Mouse (Mus musculus) CH12.LX (cell line): ENCODE measurements around the gene Zswim1. TPM values are rescaled to one million over a fixed set of nuclear protein-coding genes. Genes with fewer than 3 reads are reported as not detected.
A peak's percentile ranks its signal among the peaks of the same experiment; 100 is the strongest.

Source experiments
- DNase-seq: peaks from one replicate; pipeline ENCODE4 v3.0.0-alpha.2; 2013; ENCODE audit errors: extremely low read depth
- H3K27ac ChIP-seq: 2 replicates; pipeline ENCODE4 v1.5.1; 2012; ENCODE audit warnings: low read depth, mild to moderate bottlenecking, control low read depth, moderate library complexity; ENCODE audit not compliant: insufficient read depth
- H3K27me3 ChIP-seq: replicated peaks from 2 replicates; pipeline ENCODE3; 2012; ENCODE audit warnings: inconsistent platforms
- H3K36me3 ChIP-seq, 2 experiments: replicated peaks in 1 of 2; 2 replicates each; pipeline versions ENCODE3 to v1.6.1; 2012; ENCODE audit warnings: inconsistent platforms in 1 of 2, low read length in 1 of 2, mild to moderate bottlenecking in 1 of 2, mixed read lengths in 1 of 2, moderate library complexity in 1 of 2; ENCODE audit not compliant: control insufficient read depth in 1 of 2, insufficient read depth in 1 of 2
- H3K4me1 ChIP-seq, 2 experiments: 2 replicates each; pipeline ENCODE4 v1.6.1; 2012; ENCODE audit warnings: inconsistent platforms in 1 of 2, moderate library complexity in 1 of 2; ENCODE audit not compliant: insufficient read depth in 2 of 2, control insufficient read depth in 1 of 2
- H3K4me2 ChIP-seq: 2 replicates; pipeline ENCODE4 v1.6.1; 2012; ENCODE audit warnings: low read depth, mild to moderate bottlenecking, control low read depth; ENCODE audit not compliant: poor library complexity, insufficient read depth, severe bottlenecking
- H3K4me3 ChIP-seq, 3 experiments: fragments of 150-350 bp in 1 of 3; sonication (generic) in 1 of 3; replicated peaks in 1 of 3; 2 replicates each; pipeline versions ENCODE3 to v1.5.1; 2011 to 2012; ENCODE audit warnings: low read depth in 2 of 3, low read length in 2 of 3, mild to moderate bottlenecking in 2 of 3, moderate library complexity in 2 of 3, control low read depth in 1 of 3, improper control_type of control experiment in 1 of 3, inconsistent platforms in 1 of 3, mixed read lengths in 1 of 3; ENCODE audit not compliant: poor library complexity in 1 of 3
- H3K79me2 ChIP-seq: replicated peaks from 2 replicates; pipeline ENCODE4 v1.6.1; 2012; ENCODE audit warnings: mild to moderate bottlenecking, moderate library complexity; ENCODE audit not compliant: control insufficient read depth, poor library complexity, insufficient read depth, severe bottlenecking; ENCODE audit errors: extremely low read depth
- H3K9ac ChIP-seq: 2 replicates; pipeline ENCODE4 v1.6.1; 2012; ENCODE audit warnings: low read depth, mild to moderate bottlenecking, control low read depth, moderate library complexity; ENCODE audit not compliant: insufficient read depth
- H3K9me3 ChIP-seq: replicated peaks from 2 replicates; pipeline ENCODE3; 2012; ENCODE audit warnings: low read length, inconsistent platforms, mixed read lengths
- CHD1 ChIP-seq: IDR thresholded peaks from 2 replicates; pipeline ENCODE4 v1.6.1; 2012; ENCODE audit warnings: low read depth, low read length, improper control_type of control experiment, inconsistent platforms
- CTCF ChIP-seq, 2 experiments: IDR thresholded peaks in 1 of 2; conservative IDR thresholded peaks in 1 of 2; 2 replicates each; pipeline ENCODE4 v1.5.1; 2011 to 2012; ENCODE audit warnings: low read depth in 2 of 2, low read length in 2 of 2, improper control_type of control experiment in 1 of 2, inconsistent platforms in 1 of 2, mild to moderate bottlenecking in 1 of 2, moderate library complexity in 1 of 2
- E2F4 ChIP-seq: IDR thresholded peaks from 2 replicates; pipeline ENCODE4 v1.6.1; 2011; ENCODE audit warnings: low read depth, low read length, improper control_type of control experiment; ENCODE audit not compliant: insufficient replicate concordance
- GABPA ChIP-seq: IDR thresholded peaks from 2 replicates; pipeline ENCODE4 v1.6.1; 2012; ENCODE audit warnings: low read depth, low read length, improper control_type of control experiment, inconsistent platforms; ENCODE audit not compliant: insufficient replicate concordance
- MAX ChIP-seq: IDR thresholded peaks from 2 replicates; pipeline ENCODE4 v1.6.1; 2011; ENCODE audit warnings: low read length, improper control_type of control experiment
- MXI1 ChIP-seq: IDR thresholded peaks from 2 replicates; pipeline ENCODE4 v1.6.1; 2011; ENCODE audit warnings: mild to moderate bottlenecking, low read depth, low read length, improper control_type of control experiment
- MYC ChIP-seq: IDR thresholded peaks from 2 replicates; pipeline ENCODE4 v1.6.1; 2011; ENCODE audit warnings: low read depth, mild to moderate bottlenecking, improper control_type of control experiment, low read length
- PAX5 ChIP-seq: IDR thresholded peaks from 2 replicates; pipeline ENCODE4 v1.6.1; 2012; ENCODE audit warnings: low read length, inconsistent platforms, mixed read lengths
- RAD21 ChIP-seq: IDR thresholded peaks from 2 replicates; pipeline ENCODE4 v1.6.1; 2011; ENCODE audit warnings: low read depth, mild to moderate bottlenecking, low read length, improper control_type of control experiment, moderate library complexity
- SMC3 ChIP-seq: IDR thresholded peaks from 2 replicates; pipeline ENCODE4 v1.6.1; 2011; ENCODE audit warnings: low read depth, low read length, improper control_type of control experiment
- TBP ChIP-seq: conservative IDR thresholded peaks from 2 replicates; pipeline ENCODE4 v1.6.1; 2011; ENCODE audit warnings: low read depth, low read length, improper control_type of control experiment
- USF2 ChIP-seq: conservative IDR thresholded peaks from 2 replicates; pipeline ENCODE4 v1.6.1; 2011; ENCODE audit warnings: low read depth, low read length, improper control_type of control experiment
- dilution Hi-C: fragments of 300-500 bp; cut with MboI; formaldehyde crosslinking; loops from 2 replicates; pipeline ENCODE4 v1.14.3; 2020; ENCODE audit warnings: low sequenced_read_pairs; ENCODE audit not compliant: extremely low pct_unique_long_range_greater_than_20kb, extremely low pct_ligation_motif_present
- in situ Hi-C: fragments of 300-500 bp; cut with MboI; formaldehyde crosslinking; loops from 3 replicates; pipeline ENCODE4 v1.14.3; 2019; ENCODE audit warnings: low sequenced_read_pairs, low pct_ligation_motif_present, low pct_unique_long_range_greater_than_20kb, mixed read lengths
- polyA plus RNA-seq: library from polyadenylated mRNA; unstranded; fragments of >175 nt; gene quantifications from 2 replicates; pipeline ENCODE4 v1.2.1, GENCODE M21; 2012; ENCODE audit warnings: low read depth; ENCODE audit not compliant: insufficient read length
- total RNA-seq, 2 experiments: library from RNA; depleted of rRNA; stranded (reverse); fragments of 300-350 nt in 1 of 2; fragments of >200 nt in 1 of 2; gene quantifications; 2 replicates each; pipeline ENCODE4 v1.2.3; 2012 to 2014

Zswim1 gene
- total and polyA plus RNA-seq, 3 experiments: 5.3 to 13.8 (median 9.5) TPM

GRCm38 (mm10) chr2:164783926-164784581, 38.4 kb upstream of the Zswim1 start:
- dilution Hi-C loops: no loop called here
- Histone ChIP-seq H3K79me2 (no peaks in the 10 kb centered on the region), H3K27me3 (peaks cover 43% of the 10 kb centered on the region), H3K4me1 (peaks cover 7 to 17% of the 10 kb centered on the region in 2 experiments), H3K9me3 (no peaks in the 10 kb centered on the region), H3K4me3 (no peak overlapping the region), H3K27ac (no peak overlapping the region), H3K4me2 (no peak overlapping the region), H3K9ac (no peak overlapping the region), H3K36me3 (peaks cover 0 to 11% of the 10 kb centered on the region in 2 experiments)
- in situ Hi-C loops: no loop called here
- DNase-seq: peak; percentile 55
- TF ChIP-seq MYC (peak; percentile 24; the same call in 1 of the 2 replicates), USF2 (no peak), SMC3 (peak; percentile 34; the same call in 1 of the 2 replicates), CHD1 (no peak), MAX (0 out of 2 replicates have a peak, but pooled peaks have one; percentile 26), CTCF (conservative IDR thresholded peaks at IDR 0.05 in 1 of 2, IDR thresholded peaks at IDR 0.05 in 1 of 2; ENCODE audit: low read depth in 2 of 2, low read length in 2 of 2) (peak in 1 of 2 experiments; percentile 66; a peak in 3 of 4 replicates), TBP (no peak), E2F4 (no peak), RAD21 (peak; percentile 36), GABPA (no peak), PAX5 (no peak)

- H3K9ac ChIP-seq: peak overlapping the region; percentile 63
- no peaks in the 10 kb centered on the region for H3K9me3 ChIP-seq
- in situ Hi-C loops: no loop called here
- peaks cover 0 to 14% of the 10 kb centered on the region in 2 experiments for H3K36me3 ChIP-seq
- no peak for DNase-seq
- no peak for TF ChIP-seq MXI1
- 0 out of 2 replicates have a peak, but pooled peaks have one; percentile 15 for TF ChIP-seq TBP
- H3K4me2 ChIP-seq: peak overlapping the region; percentile 90
- dilution Hi-C loops: no loop called here
- H3K4me1 ChIP-seq: peaks cover 7 to 17% of the 10 kb centered on the region in 2 experiments
- H3K27me3 ChIP-seq: peaks cover 34% of the 10 kb centered on the region
- no peaks in the 10 kb centered on the region for H3K79me2 ChIP-seq
- H3K4me3 ChIP-seq: peak overlapping the region; percentile 53 to 82 (median 64)
- H3K27ac ChIP-seq: no peak overlapping the region
These were observed 37.5 kb upstream of the Zswim1 start for GRCm38 (mm10) chr2:164784869-164785420.
